Mouse (Mus musculus) adrenal gland, adult (tissue): ENCODE results near the gene Med22.

Source experiments
- DNase-seq, 2 experiments: peaks; one replicate each; pipeline ENCODE4 v3.0.0; 2022 to 2023; ENCODE audit warnings: low spot score in 1 of 2; ENCODE audit not compliant: inconsistent age in 2 of 2

Gene Med22

DNA sequence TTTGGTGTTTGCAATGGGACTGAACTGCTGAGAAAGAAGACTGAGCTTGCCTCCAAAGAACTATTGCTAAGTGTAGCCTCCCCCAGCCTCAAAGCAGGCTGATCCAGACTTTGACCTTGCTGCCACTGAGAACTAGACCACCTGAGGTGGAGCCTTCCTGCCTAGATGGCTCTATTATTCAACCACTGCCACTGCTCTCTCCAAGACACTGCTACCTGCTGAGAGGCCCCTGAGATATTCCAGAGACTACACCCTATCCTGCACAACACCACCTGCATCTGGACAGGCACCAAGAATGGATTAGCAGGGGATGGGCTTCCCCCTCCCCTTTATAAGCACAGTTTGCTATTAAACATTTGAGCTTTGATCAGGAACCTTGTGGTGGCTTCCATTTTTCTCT lies 31.9 kb downstream of the Med22 start:
- DNase-seq: no peak

DNA sequence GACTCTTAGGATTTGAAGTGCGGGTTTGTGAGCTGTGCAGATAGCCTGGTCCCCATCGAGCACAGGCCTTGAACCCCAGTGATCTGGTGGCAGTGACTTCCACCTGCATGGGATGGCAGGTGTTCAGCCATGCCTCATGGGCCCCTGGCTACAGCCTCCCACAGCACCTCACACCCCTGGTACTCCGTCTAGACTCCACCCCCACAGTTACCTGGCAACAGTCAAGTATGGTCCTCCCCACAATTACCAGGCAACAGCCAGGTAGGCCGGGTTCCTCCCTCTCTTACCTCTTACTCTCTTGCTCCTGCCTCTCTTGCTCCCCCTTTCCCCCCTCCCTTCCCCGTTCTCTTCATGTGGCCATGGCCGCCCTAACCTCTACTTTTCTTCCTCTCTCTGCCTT lies 39.8 kb downstream of the Med22 start:
- no peak for DNase-seq

DNA sequence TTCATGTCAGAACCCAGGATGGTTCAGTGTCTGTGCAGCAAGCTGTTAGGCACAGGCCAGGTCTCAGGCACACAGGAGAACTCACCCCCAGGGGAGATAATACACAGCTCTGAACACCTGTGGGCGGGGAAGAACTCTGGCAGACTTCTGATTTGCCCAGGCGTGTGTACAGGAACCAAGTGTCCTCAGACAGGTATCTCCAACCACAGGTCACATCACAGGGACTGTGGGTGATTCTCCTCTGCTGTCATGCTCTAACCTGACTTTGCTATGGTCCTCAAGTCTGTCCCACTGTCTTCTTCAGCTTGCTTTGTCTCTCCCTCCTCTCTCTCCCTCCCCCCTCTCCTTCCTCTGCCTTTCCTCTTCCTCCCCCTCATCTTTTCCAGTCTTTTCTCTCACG lies 45.6 kb downstream of the Med22 start, which contains the start of gene Abo:
Gene Abo, minus strand, starts transcription at position 101 of the 400 bp plus-strand sequence.
- DNase-seq: no peak

DNA sequence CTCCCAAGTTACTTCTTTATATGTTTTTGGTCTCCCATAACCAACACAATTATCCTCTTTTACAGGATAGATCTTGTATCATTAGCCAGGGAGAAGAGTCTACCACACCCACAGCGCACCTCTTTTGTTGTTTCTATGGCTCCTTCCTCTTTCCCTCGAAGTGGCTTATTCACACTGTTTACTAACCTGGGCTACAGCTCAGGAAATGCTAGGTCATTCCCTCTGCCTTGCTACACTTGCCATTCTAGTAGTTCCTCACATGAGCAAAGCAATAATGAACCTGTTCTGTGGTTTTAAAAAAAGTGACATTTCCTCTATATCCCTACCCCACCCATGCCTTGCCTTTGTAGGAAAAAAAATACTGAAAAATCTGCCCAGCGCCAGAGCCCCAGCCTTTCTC lies 47.6 kb downstream of the Med22 start:
- no peak for DNase-seq
